Mouse (Mus musculus) embryonic fibroblast, embryonic 13.5 days (primary cell): ENCODE measurements around the gene Wdr47.

ENCODE experiments used
- CTCF ChIP-seq: IDR thresholded peaks from 2 replicates; pipeline ENCODE4 v1.5.1; 2011; ENCODE audit warnings: mild to moderate bottlenecking, control low read depth, low read length, moderate library complexity, borderline replicate concordance; ENCODE audit not compliant: insufficient read depth
- POLR2A ChIP-seq: IDR thresholded peaks from 2 replicates; pipeline ENCODE4 v1.6.1; 2011; ENCODE audit warnings: low read depth, mild to moderate bottlenecking, control low read depth, low read length, moderate library complexity

DNA sequence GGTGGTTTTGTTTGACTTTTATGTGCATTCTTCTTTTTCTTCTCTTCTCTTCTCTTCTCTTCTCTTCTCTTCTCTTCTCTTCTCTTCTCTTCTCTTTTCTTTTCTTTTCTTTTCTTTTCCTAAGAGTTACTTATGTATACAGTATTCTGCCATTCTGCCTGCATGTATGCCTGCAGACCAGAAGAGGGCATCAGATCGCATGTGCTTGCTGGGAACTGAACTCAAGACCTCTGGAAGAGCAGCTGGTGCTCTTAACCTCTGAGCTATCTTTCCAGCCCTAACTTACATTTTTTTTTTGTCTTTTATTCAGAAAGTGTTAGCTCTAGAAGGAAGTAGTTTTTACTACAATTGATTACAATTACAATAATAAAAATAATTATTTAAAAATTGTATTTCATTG lies 69.9 kb downstream of the Wdr47 start:
- TF ChIP-seq POLR2A (no peak), CTCF (peak; percentile 32; the same call in 1 of the 2 replicates)
